Mouse (Mus musculus): ENCODE data around the gene Myrip. TPM values are rescaled to one million over a fixed set of nuclear protein-coding genes. Genes with fewer than 3 reads are reported as not detected.
"Not testable (repeated sequence)": the region's sequence is repeated elsewhere in the genome, so short reads cannot be mapped to it uniquely, and the experiment has no call there.

Myrip gene
- polyA plus RNA-seq, 1 experiment from 2014 or later = not detected

GRCm38 (mm10) chr9:120303453-120304299 is 2.4 kb downstream of the Myrip start:
- H3K27ac ChIP-seq = no peak overlapping the region
- no peaks in the 10 kb centered on the region for H3K79me2 ChIP-seq (ENCODE audit: inconsistent target)
- no peak overlapping the region for H3K4me3 ChIP-seq (ENCODE audit: inconsistent target)
- WGBS (ENCODE audit: missing documents) = 3% methylated on average over 57 of the region's 103 CpGs
- no peaks in the 10 kb centered on the region for H3K36me3 ChIP-seq (ENCODE audit: inconsistent target)

GRCm38 (mm10) chr9:120304300-120305137 is 3.2 kb downstream of the Myrip start:
- WGBS (ENCODE audit: missing documents) = 4% methylated on average over 54 of the region's 54 CpGs
- no peak overlapping the region for H3K27ac ChIP-seq
- H3K79me2 ChIP-seq (ENCODE audit: inconsistent target) = no peaks in the 10 kb centered on the region
- no peak overlapping the region for H3K4me3 ChIP-seq (ENCODE audit: inconsistent target)
- no peaks in the 10 kb centered on the region for H3K36me3 ChIP-seq (ENCODE audit: inconsistent target)

GRCm38 (mm10) chr9:120315171-120315570 is 13.9 kb downstream of the Myrip start:
- Histone ChIP-seq H3K36me3 (ENCODE audit: inconsistent target) (no peaks in the 10 kb centered on the region), H3K27ac (no peak overlapping the region), H3K79me2 (ENCODE audit: inconsistent target) (no peaks in the 10 kb centered on the region), H3K4me3 (ENCODE audit: inconsistent target) (no peak overlapping the region)
- 69% methylated on average over 3 of the region's 3 CpGs for WGBS (ENCODE audit: missing documents)

GRCm38 (mm10) chr9:120319099-120319498 is 17.8 kb downstream of the Myrip start:
- H3K4me3 ChIP-seq (ENCODE audit: inconsistent target) = no peak overlapping the region
- H3K27ac ChIP-seq = no peak overlapping the region
- 91% methylated on average over 9 of the region's 9 CpGs for WGBS (ENCODE audit: missing documents)
- no peaks in the 10 kb centered on the region for H3K36me3 ChIP-seq (ENCODE audit: inconsistent target)
- no peaks in the 10 kb centered on the region for H3K79me2 ChIP-seq (ENCODE audit: inconsistent target)

GRCm38 (mm10) chr9:120320573-120320972 is 19.3 kb downstream of the Myrip start:
- no peaks in the 10 kb centered on the region for H3K79me2 ChIP-seq (ENCODE audit: inconsistent target)
- WGBS (ENCODE audit: missing documents) = 77% methylated on average over 2 of the region's 2 CpGs

GRCm38 (mm10) chr9:120322702-120323426 is 21.6 kb downstream of the Myrip start:
- no peaks in the 10 kb centered on the region for H3K79me2 ChIP-seq (ENCODE audit: inconsistent target)
- no peak overlapping the region for H3K4me3 ChIP-seq (ENCODE audit: inconsistent target)
- WGBS (ENCODE audit: missing documents) = 95% methylated on average over 15 of the region's 15 CpGs

More at GRCm38 (mm10) chr9:120320573-120320972, 19.3 kb downstream of the Myrip start:
- H3K36me3 ChIP-seq (ENCODE audit: inconsistent target) = no peaks in the 10 kb centered on the region
- no peak overlapping the region for H3K27ac ChIP-seq
- no peak overlapping the region for H3K4me3 ChIP-seq (ENCODE audit: inconsistent target)

GRCm38 (mm10) chr9:120331048-120331447 is 29.7 kb downstream of the Myrip start:
- H3K36me3 ChIP-seq (ENCODE audit: inconsistent target); H3K27ac ChIP-seq; H3K79me2 ChIP-seq (ENCODE audit: inconsistent target); H3K4me3 ChIP-seq (ENCODE audit: inconsistent target): not testable (repeated sequence)
- WGBS (ENCODE audit: missing documents) = 83% methylated on average over 2 of the region's 3 CpGs

More at GRCm38 (mm10) chr9:120322702-120323426, 21.6 kb downstream of the Myrip start:
- Histone ChIP-seq H3K36me3 (ENCODE audit: inconsistent target) (no peaks in the 10 kb centered on the region), H3K27ac (no peak overlapping the region)

GRCm38 (mm10) chr9:120338172-120338571 is 36.9 kb downstream of the Myrip start:
- H3K36me3 ChIP-seq (ENCODE audit: inconsistent target) = no peaks in the 10 kb centered on the region
- no peak overlapping the region for H3K27ac ChIP-seq
- no peak overlapping the region for H3K4me3 ChIP-seq (ENCODE audit: inconsistent target)
- H3K79me2 ChIP-seq (ENCODE audit: inconsistent target) = no peaks in the 10 kb centered on the region
- WGBS (ENCODE audit: missing documents) = 62% methylated on average over 4 of the region's 4 CpGs

- 28% methylated on average over 8 of the region's 10 CpGs for WGBS (ENCODE audit: missing documents)
- Histone ChIP-seq H3K36me3 (ENCODE audit: inconsistent target) (no peaks in the 10 kb centered on the region), H3K79me2 (ENCODE audit: inconsistent target) (no peaks in the 10 kb centered on the region), H3K4me3 (ENCODE audit: inconsistent target) (no peak overlapping the region), H3K27ac (no peak overlapping the region)
These were observed 38.8 kb downstream of the Myrip start for GRCm38 (mm10) chr9:120339975-120340695.

GRCm38 (mm10) chr9:120343123-120343790 is 41.9 kb downstream of the Myrip start:
- H3K79me2 ChIP-seq (ENCODE audit: inconsistent target) = no peaks in the 10 kb centered on the region
- H3K27ac ChIP-seq = no peak overlapping the region
- WGBS (ENCODE audit: missing documents) = 85% methylated on average over 4 of the region's 4 CpGs
- H3K4me3 ChIP-seq (ENCODE audit: inconsistent target) = no peak overlapping the region
- H3K36me3 ChIP-seq (ENCODE audit: inconsistent target) = no peaks in the 10 kb centered on the region

- H3K79me2 ChIP-seq (ENCODE audit: inconsistent target) = no peaks in the 10 kb centered on the region
- H3K4me3 ChIP-seq (ENCODE audit: inconsistent target) = no peak overlapping the region
- 36% methylated on average over 5 of the region's 5 CpGs for WGBS (ENCODE audit: missing documents)
- H3K36me3 ChIP-seq (ENCODE audit: inconsistent target) = no peaks in the 10 kb centered on the region
- no peak overlapping the region for H3K27ac ChIP-seq
These were observed 44.4 kb downstream of the Myrip start for GRCm38 (mm10) chr9:120345651-120346151.

- H3K36me3 ChIP-seq (ENCODE audit: inconsistent target) = no peaks in the 10 kb centered on the region
- no peak overlapping the region for H3K4me3 ChIP-seq (ENCODE audit: inconsistent target)
- no peaks in the 10 kb centered on the region for H3K79me2 ChIP-seq (ENCODE audit: inconsistent target)
- WGBS (ENCODE audit: missing documents) = 96% methylated on average over 4 of the region's 4 CpGs
- no peak overlapping the region for H3K27ac ChIP-seq
These were observed 47.8 kb downstream of the Myrip start for GRCm38 (mm10) chr9:120349145-120349544.

- 76% methylated on average over 6 of the region's 6 CpGs for WGBS (ENCODE audit: missing documents)
- no peak overlapping the region for H3K27ac ChIP-seq
These were observed 49.0 kb downstream of the Myrip start for GRCm38 (mm10) chr9:120350346-120350745.

More at GRCm38 (mm10) chr9:120350346-120350745, 49.0 kb downstream of the Myrip start:
- Histone ChIP-seq H3K79me2 (ENCODE audit: inconsistent target) (no peaks in the 10 kb centered on the region), H3K36me3 (ENCODE audit: inconsistent target) (no peaks in the 10 kb centered on the region), H3K4me3 (ENCODE audit: inconsistent target) (no peak overlapping the region)

All from macrophage (primary cell).